Mouse (Mus musculus): Measurements from ENCODE around the gene Serf1. TPM values are rescaled to one million over a fixed set of nuclear protein-coding genes. Genes with fewer than 3 reads are reported as not detected.
"Not testable (repeated sequence)": the region's sequence is repeated elsewhere in the genome, so short reads cannot be mapped to it uniquely, and the experiment has no call there.

The Serf1 gene
- 2.4 TPM in 1 of 3 replicates, not detected in the others for total RNA-seq (2017)

DNA sequence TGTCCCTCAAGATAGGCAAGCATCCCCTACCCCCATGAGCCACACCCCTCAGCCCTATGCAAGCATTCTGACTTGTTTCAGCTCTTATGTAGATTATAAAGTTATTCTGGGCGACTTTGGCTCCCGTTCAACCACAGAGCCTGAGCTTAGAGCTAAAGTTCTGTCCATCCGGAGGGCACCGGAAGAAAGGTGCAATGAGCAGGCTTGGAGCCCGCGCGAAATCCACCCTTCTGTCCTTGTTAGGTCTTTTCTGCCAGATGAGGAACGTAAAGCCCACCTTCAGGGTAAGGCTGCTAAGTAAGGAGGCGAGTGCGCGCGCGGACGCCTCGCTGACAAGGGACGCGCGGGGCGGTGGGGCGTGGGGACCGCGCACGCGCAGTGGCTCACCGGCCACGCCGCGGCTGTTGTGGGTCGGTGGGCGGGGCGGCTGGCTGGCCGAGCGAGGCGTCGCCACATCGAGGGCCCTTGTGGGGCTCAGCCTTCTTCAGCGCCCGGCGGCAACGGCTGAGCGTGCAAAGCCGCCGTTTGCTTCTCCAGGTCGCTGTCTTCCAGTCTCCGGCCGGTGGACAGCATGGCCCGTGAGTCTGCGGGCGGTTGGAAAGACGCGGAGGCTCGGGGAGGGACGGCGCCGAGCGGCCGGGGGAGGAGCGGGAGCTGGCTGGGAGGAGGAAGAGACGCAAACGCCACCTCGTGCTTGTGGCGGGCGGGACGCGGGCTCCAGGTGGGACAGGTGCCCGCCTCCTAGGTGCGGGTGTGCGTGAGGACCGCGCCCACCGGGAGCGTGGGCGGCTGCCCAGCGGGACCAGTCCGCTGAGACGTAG is at the start of gene Serf1:
Serf1 (plus strand) TSS at position 361 of the 821 bp plus-strand sequence.
- no peak for ATAC-seq (replicated peaks; ENCODE audit: insufficient number of reproducible peaks, low FRiP score, low TSS enrichment, poor library complexity, severe bottlenecking)

DNA sequence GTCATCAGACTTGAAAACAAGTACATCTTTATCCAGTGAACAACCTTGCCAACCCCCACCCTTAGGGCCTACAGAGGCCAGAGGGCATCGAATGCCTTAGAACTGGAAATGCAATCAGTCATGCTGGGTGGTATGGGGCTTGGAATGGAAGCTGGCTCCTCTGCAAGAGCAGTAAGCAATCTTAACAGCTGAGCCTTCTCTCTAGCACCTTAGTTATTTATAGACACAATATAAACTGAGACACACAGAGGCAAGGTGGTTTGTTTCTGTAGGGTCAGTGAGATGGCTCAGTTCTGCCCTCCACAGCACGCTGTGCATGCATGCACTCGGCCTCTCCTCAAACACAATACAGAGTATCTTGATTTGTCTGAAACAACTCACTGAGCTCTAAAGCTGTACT is 43.9 kb upstream of the Serf1 start:
- ATAC-seq (replicated peaks; ENCODE audit: insufficient number of reproducible peaks, low FRiP score, low TSS enrichment, poor library complexity, severe bottlenecking) = no peak

DNA sequence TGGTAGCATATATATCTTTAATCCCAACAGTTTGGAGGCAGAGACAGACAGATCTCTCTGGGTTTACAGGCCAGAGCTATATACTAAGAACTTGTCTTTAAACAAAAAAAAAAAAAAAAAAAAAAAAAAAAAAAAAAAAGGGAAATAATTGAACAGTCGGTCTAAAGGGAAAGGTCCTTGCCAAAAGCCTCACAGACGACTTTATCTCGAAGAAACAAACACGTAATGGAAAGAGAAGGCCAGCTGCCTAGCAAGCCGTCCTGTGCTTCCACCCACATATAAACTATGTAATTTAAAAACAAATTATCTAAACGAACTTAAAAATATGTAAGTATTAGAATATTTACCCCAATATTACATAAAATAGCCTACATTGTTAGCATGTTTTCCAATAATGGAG is 40.0 kb upstream of the Serf1 start:
- ATAC-seq (replicated peaks; ENCODE audit: insufficient number of reproducible peaks, low FRiP score, low TSS enrichment, poor library complexity, severe bottlenecking) = no peak

DNA sequence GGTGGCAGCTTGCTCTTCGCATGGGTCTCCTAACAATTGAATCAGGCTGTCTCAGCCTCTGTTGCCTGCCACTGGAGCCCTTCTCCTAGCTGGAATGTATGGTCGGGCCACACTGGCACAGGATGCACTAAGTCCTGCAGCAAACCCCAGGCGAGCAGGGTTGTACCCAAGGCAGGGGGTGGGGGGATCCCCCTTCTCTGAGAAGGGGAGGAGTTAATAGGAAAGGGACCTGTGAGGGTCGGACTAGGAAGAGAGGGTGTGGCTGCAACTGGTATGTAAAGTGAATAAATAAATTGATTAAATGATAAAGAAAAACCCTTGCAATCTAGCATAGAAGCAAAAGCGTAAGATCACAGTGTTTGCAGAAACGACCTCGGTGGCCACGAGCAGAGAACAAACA is 36.3 kb upstream of the Serf1 start:
- no peak for ATAC-seq (replicated peaks; ENCODE audit: insufficient number of reproducible peaks, low FRiP score, low TSS enrichment, poor library complexity, severe bottlenecking)

DNA sequence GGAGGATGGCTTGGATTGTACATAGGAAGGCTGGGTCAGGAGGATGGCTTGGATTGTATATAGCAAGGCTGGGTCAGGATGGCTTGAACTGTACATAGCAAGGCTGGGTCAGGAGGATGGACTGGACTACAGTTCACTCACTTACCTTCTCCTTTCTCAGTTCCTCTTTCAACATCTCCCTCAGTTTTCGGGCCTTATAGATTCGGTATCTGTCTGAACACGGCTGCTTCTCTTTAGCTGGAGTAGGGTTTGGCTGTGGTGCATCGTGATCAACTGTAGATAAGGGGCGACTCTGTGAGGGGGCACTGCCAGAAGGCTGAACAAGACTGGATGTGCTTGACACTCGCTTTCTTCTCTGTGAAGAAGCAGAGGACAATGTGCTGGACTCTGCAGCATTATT is 9.0 kb upstream of the Serf1 start:
- peak; percentile 63; the same call in 1 of the 2 replicates for ATAC-seq (replicated peaks; ENCODE audit: insufficient number of reproducible peaks, low FRiP score, low TSS enrichment, poor library complexity, severe bottlenecking)

DNA sequence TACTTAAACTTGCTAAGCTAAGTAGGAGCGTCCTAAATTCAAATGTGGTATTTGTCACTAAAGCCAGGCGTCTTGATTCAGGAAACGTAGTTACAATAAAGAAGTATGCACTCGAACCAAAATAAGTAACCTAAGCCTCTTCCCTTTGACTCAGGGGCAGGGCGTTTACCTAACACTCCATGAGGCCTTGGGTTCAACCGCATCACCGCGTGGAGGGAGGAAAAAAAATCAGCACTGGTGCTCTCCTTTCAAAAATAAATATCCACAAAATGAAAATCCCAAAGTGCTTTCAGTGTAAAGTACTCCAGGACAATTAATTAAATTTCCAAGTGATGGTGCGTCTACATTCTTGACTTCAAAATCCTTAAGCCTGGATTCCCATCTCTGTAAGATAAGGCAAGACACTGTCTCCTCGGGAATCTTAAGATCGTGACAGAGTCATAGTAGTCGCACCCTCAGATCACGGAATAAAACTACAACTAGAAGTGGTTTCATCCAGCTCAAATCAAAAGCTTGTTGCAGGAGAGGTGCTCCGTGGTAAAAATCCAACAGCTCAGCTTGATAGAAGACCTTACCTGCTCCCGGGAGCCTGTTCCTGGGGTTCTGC is 4.7 kb upstream of the Serf1 start:
- no peak for ATAC-seq (replicated peaks; ENCODE audit: insufficient number of reproducible peaks, low FRiP score, low TSS enrichment, poor library complexity, severe bottlenecking)

DNA sequence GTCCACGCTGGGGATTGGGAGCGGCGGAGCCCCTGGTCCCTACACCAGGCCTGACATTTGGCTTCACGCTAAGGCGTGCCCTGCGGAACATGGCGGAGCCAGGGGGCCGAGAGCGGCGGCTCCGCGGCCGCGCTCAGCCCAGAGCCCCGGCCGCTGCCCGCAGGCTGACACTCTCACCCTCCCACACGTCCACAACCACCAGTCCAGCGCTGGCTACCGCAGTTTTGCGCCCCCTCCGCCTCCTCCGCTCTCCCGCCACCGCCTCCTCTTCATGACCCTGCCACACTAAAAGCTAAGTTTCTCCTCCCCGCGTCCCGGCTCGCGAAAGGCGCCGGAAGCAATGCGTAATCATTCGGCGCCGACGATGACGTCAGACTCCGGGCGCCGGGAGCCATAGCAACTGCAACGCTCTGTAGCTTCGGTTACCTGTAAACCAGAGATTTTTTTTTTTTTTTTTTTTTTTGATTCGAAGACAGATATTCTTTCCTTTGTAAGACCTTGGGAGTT is 4.0 kb upstream of the Serf1 start, which contains the start of gene Bdp1:
Bdp1 (minus strand) TSS at position 323 of the 507 bp plus-strand sequence.
- ATAC-seq (replicated peaks; ENCODE audit: insufficient number of reproducible peaks, low FRiP score, low TSS enrichment, poor library complexity, severe bottlenecking) = peak; percentile 90

DNA sequence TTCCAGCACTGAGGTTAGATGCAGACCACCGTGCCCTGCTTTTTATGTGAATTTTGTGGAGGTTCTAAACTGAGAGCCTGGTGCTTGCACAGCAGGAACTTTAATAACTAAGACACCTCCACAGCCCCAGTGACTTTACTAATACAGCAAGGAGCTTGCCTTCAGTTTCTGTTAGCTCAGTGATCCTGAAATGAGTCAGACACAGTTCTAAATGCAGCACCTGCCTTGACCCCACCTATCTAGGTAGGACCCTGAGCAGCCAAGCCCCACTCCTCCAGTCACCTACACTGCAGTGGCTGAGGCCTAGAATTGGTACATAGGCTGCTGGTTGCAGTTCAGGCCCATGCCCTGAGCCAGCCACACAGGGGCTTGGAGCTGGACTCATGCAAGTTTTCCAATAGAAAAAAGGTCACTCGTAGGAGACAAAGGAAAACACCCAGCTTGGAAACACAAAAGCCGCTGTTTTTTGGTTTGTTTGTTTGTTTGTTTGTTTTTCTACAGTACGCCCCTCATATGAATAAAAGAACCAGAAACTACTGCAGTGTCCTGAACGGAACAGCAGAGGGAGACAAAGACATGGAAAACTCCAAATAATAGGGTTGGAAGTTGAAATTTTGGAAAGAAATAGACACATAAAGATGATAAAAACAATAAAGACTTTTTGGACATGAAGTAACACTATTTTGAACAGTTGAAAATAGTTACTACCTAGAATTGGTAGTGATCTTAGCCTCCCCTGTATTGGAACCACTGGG is 4.6 kb downstream of the Serf1 start:
- no peak for ATAC-seq (replicated peaks; ENCODE audit: insufficient number of reproducible peaks, low FRiP score, low TSS enrichment, poor library complexity, severe bottlenecking)

DNA sequence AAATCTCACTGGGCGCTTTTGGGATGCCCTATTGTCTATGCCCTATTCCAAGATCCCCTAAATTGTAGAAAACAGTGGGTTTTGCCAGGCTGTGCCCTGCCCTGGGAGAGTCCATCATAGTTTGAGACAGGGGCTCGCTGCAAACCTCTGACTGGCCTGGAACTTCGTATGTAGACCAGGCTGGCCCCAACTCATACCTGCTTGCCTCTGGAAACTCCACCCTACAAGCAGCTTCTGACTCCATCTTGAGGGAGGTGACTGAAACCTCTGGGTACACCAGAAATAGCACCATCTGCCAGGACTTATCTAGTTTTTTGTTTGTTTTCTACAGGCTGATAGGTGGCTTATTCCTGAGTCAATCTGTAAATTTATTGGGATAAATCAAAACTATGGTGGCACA is 16.2 kb downstream of the Serf1 start:
- no peak for ATAC-seq (replicated peaks; ENCODE audit: insufficient number of reproducible peaks, low FRiP score, low TSS enrichment, poor library complexity, severe bottlenecking)

DNA sequence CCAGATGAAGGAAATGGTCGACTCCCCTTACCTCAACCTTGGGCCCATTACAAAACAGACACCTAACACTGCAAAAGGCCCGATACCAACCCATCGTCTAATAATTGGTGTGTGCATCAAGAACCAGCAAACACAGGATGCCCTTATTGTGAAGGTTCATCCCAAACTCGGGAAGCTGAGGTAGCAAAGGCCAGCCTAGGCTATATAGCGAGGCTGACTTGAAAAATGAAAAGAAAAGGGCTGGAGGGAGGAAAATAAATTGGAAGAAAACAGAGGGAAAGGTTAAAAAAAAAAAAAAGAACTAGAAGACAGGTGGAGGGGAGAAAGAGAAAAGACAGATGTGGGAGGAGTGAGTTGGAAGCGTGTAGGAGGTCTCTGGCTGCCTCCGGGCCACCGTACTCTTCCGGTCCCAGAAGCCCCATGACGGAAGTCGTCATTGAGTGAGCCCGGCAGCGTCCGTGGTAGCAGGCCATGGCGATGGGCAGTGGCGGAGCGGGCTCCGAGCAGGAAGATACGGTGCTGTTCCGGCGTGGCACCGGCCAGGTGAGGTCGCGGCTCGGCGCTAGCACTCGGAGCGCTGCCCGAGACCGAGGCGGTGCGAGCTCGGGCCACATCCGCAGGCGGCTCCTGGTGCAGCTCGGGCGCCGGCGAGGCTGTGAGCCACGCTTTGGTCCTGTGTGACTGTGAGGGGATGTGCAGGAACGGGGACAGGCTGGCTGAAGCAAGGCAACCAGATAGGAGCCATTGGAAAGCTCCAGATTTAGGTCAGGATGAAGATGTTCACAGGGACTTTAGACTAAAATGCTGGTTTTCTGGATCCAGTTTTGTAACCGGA is 16.8 kb downstream of the Serf1 start, which contains the start of gene Smn1:
Smn1 (plus strand) TSS at position 430 of the 835 bp plus-strand sequence.
- peak; percentile 100 for ATAC-seq (replicated peaks; ENCODE audit: insufficient number of reproducible peaks, low FRiP score, low TSS enrichment, poor library complexity, severe bottlenecking)

DNA sequence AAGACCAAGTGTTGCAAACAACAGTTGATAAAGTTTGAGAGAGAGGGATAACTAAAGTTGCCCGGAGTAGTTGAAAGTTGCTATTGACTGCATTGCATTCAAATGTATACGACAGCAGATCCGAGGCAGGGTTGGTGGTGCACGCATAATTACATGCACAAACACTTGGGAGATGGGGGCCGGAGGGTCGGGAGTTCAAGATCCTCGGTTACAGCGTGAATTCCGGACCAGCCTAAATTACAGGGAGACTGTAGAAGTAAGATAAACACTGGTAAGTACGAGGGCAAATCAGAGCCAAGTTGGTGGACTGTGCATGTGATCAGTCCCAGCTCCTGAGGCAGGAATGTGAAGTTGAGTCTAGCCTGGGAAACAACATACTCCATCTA is 17.4 kb downstream of the Serf1 start:
- peak; percentile 18; the same call in 1 of the 2 replicates for ATAC-seq (replicated peaks; ENCODE audit: insufficient number of reproducible peaks, low FRiP score, low TSS enrichment, poor library complexity, severe bottlenecking)

DNA sequence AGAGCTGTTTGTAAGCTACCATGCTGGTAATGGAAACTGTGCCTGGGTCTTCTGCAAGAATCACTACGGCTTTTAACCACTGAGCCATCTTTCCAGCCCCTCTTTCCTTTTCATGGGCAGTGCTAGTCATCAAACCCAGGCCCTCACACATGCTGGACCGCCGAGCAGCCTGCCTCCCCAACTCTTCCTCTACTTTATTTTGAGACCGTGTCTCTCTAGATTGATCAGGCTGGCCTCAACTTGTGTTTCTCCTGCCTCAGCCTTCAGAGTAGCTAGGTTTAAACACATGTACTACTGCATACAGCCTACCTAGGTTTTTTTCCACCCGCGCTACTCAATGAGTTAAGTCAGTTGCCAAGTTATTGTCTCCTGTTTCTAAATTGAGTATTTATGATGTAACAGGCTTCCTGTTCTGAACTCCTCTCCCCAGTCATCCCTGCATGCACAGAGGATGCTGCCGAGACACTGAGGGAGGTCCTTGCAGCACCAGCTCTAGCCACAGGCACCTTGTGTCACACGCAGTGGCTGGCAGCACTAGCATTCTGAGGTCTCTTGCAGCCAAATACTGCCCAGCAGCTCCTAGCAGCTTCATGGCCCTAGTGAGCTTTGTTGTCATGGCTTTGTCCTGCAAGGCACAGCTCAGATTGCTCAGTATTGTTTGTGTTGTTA is 34.0 kb downstream of the Serf1 start:
- 0 out of 2 replicates have a peak, but pooled peaks have one; percentile 18 for ATAC-seq (replicated peaks; ENCODE audit: insufficient number of reproducible peaks, low FRiP score, low TSS enrichment, poor library complexity, severe bottlenecking)

DNA sequence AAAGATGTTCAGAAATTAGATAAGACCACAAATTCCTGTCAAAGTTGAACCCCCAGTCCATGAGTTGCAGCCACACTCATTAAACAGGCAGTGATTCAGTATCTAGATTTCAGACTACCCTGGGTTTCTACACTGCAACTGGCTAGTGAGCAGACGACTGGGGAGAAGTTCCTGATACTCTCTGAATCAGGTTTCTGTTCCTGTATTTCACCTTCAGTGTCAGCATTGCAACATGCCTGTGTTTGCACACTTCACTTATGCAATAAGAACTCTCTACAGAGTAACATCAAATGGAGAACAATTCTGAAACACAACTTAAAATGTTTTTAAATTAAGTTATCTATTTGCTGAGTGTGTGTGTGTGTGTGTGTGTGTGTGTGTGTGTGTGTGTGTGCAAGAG is 44.8 kb downstream of the Serf1 start:
- peak; percentile 96 for ATAC-seq (replicated peaks; ENCODE audit: insufficient number of reproducible peaks, low FRiP score, low TSS enrichment, poor library complexity, severe bottlenecking)

DNA sequence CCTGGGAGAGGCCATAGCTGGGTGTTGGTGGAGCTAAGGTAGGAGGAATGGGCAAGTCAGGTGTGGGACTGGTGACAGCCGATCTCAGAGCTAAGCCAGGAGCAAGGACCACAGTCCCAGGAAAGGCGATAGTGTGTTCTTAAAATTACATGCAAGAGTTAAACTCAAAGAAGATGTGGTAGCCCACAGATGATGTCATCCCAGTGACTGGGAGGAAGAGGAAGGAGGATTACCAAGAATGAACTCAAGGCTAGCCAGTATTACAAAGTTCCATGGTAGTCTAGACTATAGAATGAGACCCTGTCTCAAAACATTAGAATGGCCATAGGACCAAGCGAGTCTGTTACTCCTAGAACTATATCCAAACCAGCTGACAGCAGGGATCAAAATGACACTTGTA is 48.8 kb downstream of the Serf1 start:
- ATAC-seq (replicated peaks; ENCODE audit: insufficient number of reproducible peaks, low FRiP score, low TSS enrichment, poor library complexity, severe bottlenecking) = 0 out of 2 replicates have a peak, but pooled peaks have one; percentile 24

DNA sequence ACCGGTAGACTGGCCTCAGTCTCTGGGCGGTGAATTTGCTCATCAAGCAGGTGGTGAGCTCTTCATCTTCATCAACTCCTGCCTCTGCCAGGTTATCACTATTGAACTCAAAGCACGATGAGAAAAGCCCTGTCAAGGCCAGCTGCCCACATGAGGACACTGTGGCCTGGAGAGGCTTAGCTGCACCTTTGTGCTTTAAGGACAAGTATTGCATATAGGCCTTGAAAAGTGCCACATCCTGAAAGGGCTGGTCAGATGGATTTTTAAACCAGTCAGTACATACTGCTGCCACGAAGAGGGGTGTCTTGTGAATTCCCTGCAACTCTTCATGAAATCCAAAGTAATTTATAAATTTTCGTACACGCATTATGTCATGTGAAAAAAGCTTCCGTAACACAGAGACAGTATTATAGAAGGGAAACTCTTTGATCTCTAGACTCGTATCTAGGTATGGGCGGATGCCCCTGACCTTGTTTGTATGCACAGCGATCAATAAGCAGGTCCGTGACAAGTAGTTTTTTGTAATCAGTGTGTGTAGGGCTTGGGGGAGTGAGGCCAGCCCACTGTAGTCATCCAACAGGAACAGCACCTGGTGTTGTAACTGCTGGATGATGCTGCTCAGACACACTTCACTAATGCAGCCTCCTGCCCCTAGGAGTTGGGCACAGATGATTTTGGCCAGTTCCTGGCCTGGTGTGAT is 53.5 kb downstream of the Serf1 start:
- not testable (repeated sequence) for ATAC-seq (replicated peaks; ENCODE audit: insufficient number of reproducible peaks, low FRiP score, low TSS enrichment, poor library complexity, severe bottlenecking)

DNA sequence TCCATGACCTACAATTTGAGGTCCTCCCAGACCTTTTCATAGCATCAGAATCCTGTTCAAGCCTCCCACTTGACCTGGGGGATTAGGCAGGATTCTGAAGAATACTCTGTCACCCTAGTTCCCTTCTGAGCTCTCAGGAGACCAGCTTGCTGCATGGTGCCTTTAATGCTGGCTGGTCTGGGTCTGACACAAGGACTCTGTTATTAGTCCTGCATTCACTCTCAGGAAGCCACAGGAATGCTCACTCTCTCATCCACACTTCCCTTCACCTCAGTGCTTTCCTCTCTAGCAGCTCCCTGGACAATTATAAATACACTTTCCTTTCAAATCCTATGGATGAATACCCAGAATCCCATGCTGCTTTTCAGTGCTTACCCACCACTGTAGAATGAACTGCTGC is 54.7 kb downstream of the Serf1 start:
- not testable (repeated sequence) for ATAC-seq (replicated peaks; ENCODE audit: insufficient number of reproducible peaks, low FRiP score, low TSS enrichment, poor library complexity, severe bottlenecking)

Measured in monocyte, adult 5-6 weeks (primary cell).